In the genomic region with DNA sequence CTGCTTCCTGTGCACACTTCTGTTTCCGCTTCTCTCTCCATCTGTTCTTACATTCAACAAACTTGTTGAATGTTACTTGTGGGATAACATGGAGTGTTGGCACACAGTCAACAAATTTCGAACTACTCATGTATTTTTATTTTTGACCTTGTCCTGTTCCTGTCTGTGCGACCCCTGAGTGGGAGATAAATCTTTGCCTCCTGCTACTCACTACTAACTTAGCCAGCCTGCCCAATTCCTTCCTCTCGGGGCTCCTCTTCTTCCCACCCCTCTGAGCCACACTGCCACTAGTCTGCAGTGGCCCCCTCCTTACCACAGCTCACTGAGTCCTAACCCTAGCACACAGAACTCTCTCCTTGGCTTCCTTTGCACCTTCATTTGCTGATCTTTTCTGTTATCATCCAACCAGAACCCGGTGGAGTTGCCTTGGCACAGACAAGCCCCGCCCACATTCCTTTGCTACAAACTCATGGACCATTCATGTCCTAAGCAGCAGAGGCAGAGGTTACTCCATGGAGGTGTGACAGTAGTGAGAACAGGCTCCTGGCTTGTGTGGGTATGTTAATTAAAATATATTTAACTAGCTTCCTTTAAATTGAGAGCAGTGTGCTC, we compare ENCODE assay signal across 18 mouse cellular contexts.
DNase-seq lines count a peak whose midpoint lies in the region; ATAC-seq lines count a peak whose summit lies in the region.
"Had no signal": no experiment of that assay in that cellular context is flagged by ENCODE, and none has a peak within 500 bp of the region (broad histone marks: within the 10 kb centered on the region; RNA-seq: fewer than 3 reads in every experiment).

No protein-coding gene starts in this region.

- no peaks in the 10 kb centered on the region for H3K9me3 ChIP-seq in heart, embryonic 13.5 days
- no peaks in the 10 kb centered on the region for H3K9me3 ChIP-seq in lung, embryonic 16.5 days (ENCODE audit: control insufficient read depth, low read length)
- H3K9me3 ChIP-seq: embryonic facial prominence, embryonic 12.5 days had no signal

- 33% methylated on average over 6 of the region's 6 CpGs for WGBS in heart, embryonic 13.5 days
- WGBS in lung, embryonic 16.5 days = 49% methylated on average over 6 of the region's 6 CpGs

- peaks cover 76% of the 10 kb centered on the region for H3K36me3 ChIP-seq in heart, embryonic 13.5 days
- H3K36me3 ChIP-seq in lung, embryonic 16.5 days (ENCODE audit: control insufficient read depth, insufficient read depth, low read length) = peaks cover 28% of the 10 kb centered on the region

- ATAC-seq in heart, embryonic 13.5 days (ENCODE audit: extremely low read depth, insufficient number of reproducible peaks, low FRiP score, low TSS enrichment) = peak; percentile 75; the same call in 1 of the 2 replicates
- 0 out of 2 replicates have a peak, but pooled peaks have one; percentile 34 for ATAC-seq in lung, embryonic 16.5 days (ENCODE audit: low read depth)
- 0 out of 2 replicates have a peak, but pooled peaks have one; percentile 44 for ATAC-seq in megakaryocyte-erythroid progenitor cell, adult 5-6 weeks (replicated peaks; ENCODE audit: low FRiP score, low TSS enrichment, poor library complexity, severe bottlenecking)
- ATAC-seq: CD4-positive, CD25-positive, alpha-beta regulatory T cell, adult 4 months; hindbrain, embryonic 16.5 days had no signal

- no peaks in the 10 kb centered on the region for H3K27me3 ChIP-seq in heart, embryonic 13.5 days (replicated peaks)
- no peaks in the 10 kb centered on the region for H3K27me3 ChIP-seq in lung, embryonic 16.5 days (ENCODE audit: control insufficient read depth, insufficient read depth, low read depth, low read length)
- H3K27me3 ChIP-seq: embryonic facial prominence, embryonic 12.5 days had no signal

- H3K9ac ChIP-seq in heart, embryonic 13.5 days = no peak overlapping the region
- no peak overlapping the region for H3K9ac ChIP-seq in lung, embryonic 16.5 days (ENCODE audit: low read length)
- H3K9ac ChIP-seq: embryonic facial prominence, embryonic 12.5 days had no signal

- DNase-seq in heart, postnatal 4 days = no peak
- no peak for DNase-seq in lung, postnatal 36 days
- DNase-seq in kidney, adult 9 months = peak; percentile 24
- no peak for DNase-seq in gastrocnemius, adult 8-10 months (ENCODE audit: low spot score in 2 of 2)
- no peak for DNase-seq in thymus, postnatal 36 days
- DNase-seq: cerebellum, postnatal 10 days; liver; lung, postnatal 4 days; midbrain, embryonic 14.5 days; right cerebral cortex, postnatal 14 days; thymus, adult 18-20 months had no signal

- peaks cover 37% of the 10 kb centered on the region for H3K4me1 ChIP-seq in heart, embryonic 13.5 days
- peaks cover 5% of the 10 kb centered on the region; the same call in 1 of the 2 replicates for H3K4me1 ChIP-seq in lung, embryonic 16.5 days (replicated peaks; ENCODE audit: control insufficient read depth, insufficient read depth, low read length)
- H3K4me1 ChIP-seq: embryonic facial prominence, embryonic 12.5 days had no signal

- H3K4me2 ChIP-seq in heart, embryonic 13.5 days = peak overlapping the region; percentile 37
- no peak overlapping the region for H3K4me2 ChIP-seq in lung, embryonic 16.5 days (ENCODE audit: low read depth, low read length)
- H3K4me2 ChIP-seq: embryonic facial prominence, embryonic 12.5 days had no signal

- H3K4me3 ChIP-seq in heart, embryonic 13.5 days = no peak overlapping the region
- no peak overlapping the region for H3K4me3 ChIP-seq in lung, embryonic 16.5 days (ENCODE audit: low read length)
- H3K4me3 ChIP-seq: embryonic facial prominence, embryonic 12.5 days; left cerebral cortex, adult 2 months had no signal

- peak overlapping the region; percentile 81 for H3K27ac ChIP-seq in heart, embryonic 13.5 days (replicated peaks)
- H3K27ac ChIP-seq in lung, embryonic 16.5 days (ENCODE audit: low read length) = no peak overlapping the region
- H3K27ac ChIP-seq: embryonic facial prominence, embryonic 12.5 days; left cerebral cortex, adult 2 months had no signal
